Mouse (Mus musculus): Measurements from ENCODE around the gene Izumo1.

DNA sequence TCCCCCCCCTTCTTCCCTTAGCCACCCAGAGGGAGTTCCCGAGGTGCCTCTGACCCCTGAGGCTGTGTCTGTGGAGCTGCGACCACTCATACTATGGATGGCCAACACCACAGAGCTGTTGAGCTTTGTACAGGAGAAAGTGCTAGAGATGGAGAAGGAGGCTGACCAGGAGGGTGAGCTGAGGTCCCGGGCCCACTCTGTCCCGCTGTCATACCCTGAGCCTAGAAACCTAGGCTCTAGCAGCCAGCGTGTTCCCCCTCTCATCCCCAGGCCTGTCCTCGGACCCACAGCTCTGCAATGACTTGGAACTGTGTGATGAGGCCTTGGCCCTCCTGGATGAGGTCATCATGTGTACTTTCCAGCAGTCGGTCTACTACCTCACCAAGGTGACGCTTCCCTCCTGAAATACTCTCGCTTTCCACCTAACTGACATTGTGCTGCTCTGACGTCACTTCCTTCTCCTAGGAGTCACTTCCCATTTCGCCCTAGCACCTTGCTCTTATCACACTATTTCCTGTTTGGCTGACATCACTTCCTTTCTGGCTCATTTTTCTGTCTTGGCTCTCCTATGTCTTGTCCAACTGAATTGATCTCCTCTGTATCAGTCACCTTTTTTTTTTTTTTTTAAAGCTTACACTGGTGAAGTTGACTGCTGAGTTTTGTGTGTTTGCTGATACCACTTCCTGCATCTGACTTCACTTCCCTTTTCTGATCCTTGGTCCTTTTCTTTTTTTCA is 13.5 kb downstream of the Izumo1 start:
- TF ChIP-seq CTCF (IDR thresholded peaks at IDR 0.05; ENCODE audit: borderline replicate concordance, control insufficient read depth, extremely low read depth, insufficient read depth, low read length, poor library complexity): no peak
- no peak for TF ChIP-seq POLR2A (IDR thresholded peaks at IDR 0.05; ENCODE audit: control insufficient read depth, extremely low read depth, insufficient read depth, low read length, poor library complexity)

Data from thymus, adult 2 months (tissue).